Mouse (Mus musculus) megakaryocyte, embryonic 14.5 days (primary cell): ENCODE results near the gene Ripor3.

Experiments
- FLI1 ChIP-seq: IDR thresholded peaks from 2 replicates; pipeline ENCODE4 v1.6.1; 2012; ENCODE audit warnings: low read length, inconsistent platforms, mixed read lengths
- GATA1 ChIP-seq: IDR thresholded peaks from 3 replicates; pipeline ENCODE4 v1.6.1; 2012; ENCODE audit warnings: mixed read lengths, low read length, inconsistent platforms, borderline replicate concordance

DNA sequence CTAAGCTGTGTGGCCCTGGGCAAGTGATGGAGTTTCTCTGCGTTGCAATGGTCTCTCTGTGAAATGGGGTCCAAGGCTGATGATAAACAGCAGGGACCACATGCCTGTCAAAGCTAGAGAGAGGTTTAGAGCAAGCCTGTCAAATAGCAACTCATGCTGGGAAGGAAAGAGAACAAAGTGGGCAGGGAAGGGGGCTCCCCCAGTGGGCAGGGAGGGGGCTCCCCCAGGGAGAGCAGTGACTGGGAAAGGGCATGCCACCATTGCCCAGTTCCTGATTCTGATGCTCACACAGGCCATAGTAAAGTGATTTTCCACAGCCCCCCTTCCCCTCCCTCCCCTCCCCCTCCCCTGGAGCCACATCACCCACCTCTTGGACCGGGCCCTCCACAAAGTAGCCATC, 7.5 kb downstream of the Ripor3 start:
- TF ChIP-seq FLI1 (no peak), GATA1 (no peak)
